Mouse (Mus musculus) naive thymus-derived CD4-positive, alpha-beta T cell, adult 2 months (primary cell): ENCODE results near the gene Eya2.

Experiments
- DNase-seq: peaks from one replicate; pipeline ENCODE4 v3.0.0-alpha.2; 2011; ENCODE audit warnings: low read depth

The Eya2 gene

GRCm38 (mm10) chr2:165652281-165652680 lies 57.4 kb downstream of the Eya2 start:
- no peak for DNase-seq

- peak; percentile 69 for DNase-seq
Observed at GRCm38 (mm10) chr2:165653001-165653921, 58.4 kb downstream of the Eya2 start.

- DNase-seq = no peak
Observed at GRCm38 (mm10) chr2:165654151-165654550, 59.3 kb downstream of the Eya2 start.

- DNase-seq = peak; percentile 84
Observed at GRCm38 (mm10) chr2:165654696-165655491, 60.1 kb downstream of the Eya2 start.

GRCm38 (mm10) chr2:165656541-165656940 lies 61.7 kb downstream of the Eya2 start:
- DNase-seq = no peak

GRCm38 (mm10) chr2:165656956-165657355 lies 62.1 kb downstream of the Eya2 start:
- no peak for DNase-seq

- DNase-seq = no peak
Observed at GRCm38 (mm10) chr2:165659552-165659951, 64.7 kb downstream of the Eya2 start.

GRCm38 (mm10) chr2:165663266-165663665 lies 68.4 kb downstream of the Eya2 start:
- DNase-seq = no peak

- DNase-seq = no peak
Observed at GRCm38 (mm10) chr2:165664648-165665047, 69.8 kb downstream of the Eya2 start.

GRCm38 (mm10) chr2:165665176-165665575 lies 70.3 kb downstream of the Eya2 start:
- no peak for DNase-seq

GRCm38 (mm10) chr2:165667096-165667495 lies 72.3 kb downstream of the Eya2 start:
- no peak for DNase-seq

- no peak for DNase-seq
Observed at GRCm38 (mm10) chr2:165682719-165683118, 87.9 kb downstream of the Eya2 start.

GRCm38 (mm10) chr2:165687516-165687915 lies 92.7 kb downstream of the Eya2 start:
- DNase-seq = no peak

GRCm38 (mm10) chr2:165688896-165689295 lies 94.1 kb downstream of the Eya2 start:
- no peak for DNase-seq

- DNase-seq = no peak
Observed at GRCm38 (mm10) chr2:165691016-165691415, 96.2 kb downstream of the Eya2 start.

- no peak for DNase-seq
Observed at GRCm38 (mm10) chr2:165692944-165693660, 98.3 kb downstream of the Eya2 start.

- DNase-seq = no peak
Observed at GRCm38 (mm10) chr2:165694767-165695166, 99.9 kb downstream of the Eya2 start.

- DNase-seq = no peak
Observed at GRCm38 (mm10) chr2:165700252-165700908, 105.5 kb downstream of the Eya2 start.

GRCm38 (mm10) chr2:165703033-165703805 lies 108.4 kb downstream of the Eya2 start:
- no peak for DNase-seq

- DNase-seq = no peak
Observed at GRCm38 (mm10) chr2:165708266-165708665, 113.4 kb downstream of the Eya2 start.

- peak; percentile 44 for DNase-seq
Observed at GRCm38 (mm10) chr2:165716688-165717087, 121.9 kb downstream of the Eya2 start.
